Mouse (Mus musculus) T-helper 1 cell (primary cell): ENCODE measurements around the gene Ank2.

Experiments used
- in situ Hi-C: fragments of 300-600 bp; cut with MboI, MseI; formaldehyde crosslinking; loops from one replicate; pipeline ENCODE4 v1.15.1; 2025; ENCODE audit warnings: high pct_unique_total_duplicates

The Ank2 gene

DNA sequence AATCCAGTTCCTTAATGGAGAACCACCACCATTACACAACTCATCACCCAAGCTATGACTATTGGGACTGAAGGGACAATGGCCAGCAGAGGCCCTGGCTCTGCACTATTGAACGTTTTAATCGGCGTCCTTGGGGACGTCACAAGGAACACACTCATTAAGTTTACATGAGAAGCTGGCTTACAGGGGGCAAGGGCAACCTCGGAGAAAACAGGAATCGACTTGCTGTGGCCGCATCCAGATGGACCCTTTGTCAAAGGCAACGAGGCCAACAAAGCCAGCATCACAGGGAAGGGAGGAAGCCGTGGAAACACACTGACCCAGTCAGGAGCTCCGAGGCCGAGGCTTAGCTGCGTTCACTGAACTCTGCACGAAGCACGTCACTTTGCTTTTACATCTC lies 205.1 kb downstream of the Ank2 start:
- in situ Hi-C loops: no loop called here

DNA sequence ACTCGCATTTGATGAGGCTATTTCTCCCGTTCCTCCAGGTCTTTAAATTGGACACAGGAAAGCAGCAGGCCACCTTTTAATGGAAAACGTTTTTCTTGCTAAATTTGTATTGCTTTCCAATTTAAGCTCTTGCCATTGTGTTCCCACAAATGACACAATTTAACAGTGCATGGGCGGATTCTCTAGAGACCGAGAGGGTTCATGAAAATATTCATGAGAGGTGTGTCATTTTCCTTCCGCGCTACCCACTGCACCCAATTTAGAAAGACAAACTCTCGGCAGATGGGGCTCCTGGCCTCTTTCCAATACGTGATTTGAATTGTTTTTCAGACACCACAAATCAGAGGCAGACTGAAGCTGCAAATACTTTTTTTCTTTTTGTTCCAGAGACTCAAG lies 205.7 kb downstream of the Ank2 start:
- in situ Hi-C loops: no loop called here

DNA sequence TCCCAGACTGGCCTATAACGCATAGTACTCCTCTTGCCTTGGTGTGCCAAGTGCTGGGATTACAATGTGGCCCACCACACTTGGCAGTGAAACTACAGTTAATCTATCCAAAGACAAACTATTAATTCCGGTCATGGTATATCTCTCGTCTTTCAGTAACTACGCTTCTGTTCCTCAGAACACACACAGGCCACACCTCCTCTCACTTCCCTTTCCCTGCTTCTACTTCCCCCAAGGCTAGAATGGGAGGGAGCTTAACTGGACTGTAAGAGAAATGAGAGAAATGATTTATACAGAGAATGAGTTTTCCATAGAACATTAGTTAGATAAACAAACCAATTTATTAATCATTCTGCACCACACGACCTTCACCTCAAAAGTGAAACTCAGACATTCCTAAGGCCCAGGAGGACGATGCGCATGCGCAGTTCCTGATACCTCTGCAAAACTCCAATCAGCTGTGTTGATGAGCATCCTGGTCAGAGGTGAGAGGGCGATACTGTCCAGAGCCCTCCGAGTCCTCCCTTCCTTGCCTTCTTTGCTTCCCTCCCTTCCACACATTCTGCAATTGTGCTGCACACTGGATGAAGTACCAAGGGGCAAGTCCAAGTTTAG lies 206.2 kb downstream of the Ank2 start:
- in situ Hi-C loops: no loop called here

DNA sequence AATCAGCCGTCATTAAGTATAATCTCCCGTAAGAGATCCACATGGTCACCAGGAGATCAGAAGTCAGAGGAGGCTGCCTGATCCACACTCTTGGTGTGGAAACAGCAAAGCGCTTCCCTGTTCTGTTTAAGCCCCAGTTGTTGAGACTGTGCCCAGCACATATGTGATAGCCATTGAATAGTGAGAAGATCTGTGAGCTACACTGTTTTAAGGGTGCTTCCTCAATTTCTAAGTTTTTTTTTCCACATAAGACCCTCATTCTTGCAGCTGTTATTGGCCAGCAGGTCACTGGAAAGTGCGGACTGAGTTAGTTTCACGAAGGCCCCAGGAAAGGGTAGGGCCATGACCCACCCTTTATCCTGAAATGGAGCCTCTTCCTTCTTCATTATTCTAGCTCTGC lies 216.9 kb downstream of the Ank2 start:
- in situ Hi-C loops: no loop called here

DNA sequence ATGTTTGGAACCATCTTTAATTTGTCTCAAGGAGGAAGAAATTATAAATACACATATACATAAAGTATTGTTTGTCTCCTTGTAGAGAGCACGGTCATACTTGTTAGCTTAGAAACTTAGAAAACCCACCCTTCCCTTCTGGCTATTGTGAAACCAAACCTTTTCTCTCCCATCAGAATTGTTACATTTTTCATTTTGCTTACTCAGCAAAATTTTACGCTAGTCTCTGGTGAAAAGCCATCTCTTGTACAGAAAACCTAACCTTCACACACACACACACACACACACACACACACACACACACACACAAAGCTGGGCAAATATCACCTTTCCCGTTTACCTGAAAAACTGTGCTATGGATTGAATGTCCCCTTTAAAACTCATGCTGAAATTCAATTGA lies 217.8 kb downstream of the Ank2 start:
- in situ Hi-C loops: no loop called here

DNA sequence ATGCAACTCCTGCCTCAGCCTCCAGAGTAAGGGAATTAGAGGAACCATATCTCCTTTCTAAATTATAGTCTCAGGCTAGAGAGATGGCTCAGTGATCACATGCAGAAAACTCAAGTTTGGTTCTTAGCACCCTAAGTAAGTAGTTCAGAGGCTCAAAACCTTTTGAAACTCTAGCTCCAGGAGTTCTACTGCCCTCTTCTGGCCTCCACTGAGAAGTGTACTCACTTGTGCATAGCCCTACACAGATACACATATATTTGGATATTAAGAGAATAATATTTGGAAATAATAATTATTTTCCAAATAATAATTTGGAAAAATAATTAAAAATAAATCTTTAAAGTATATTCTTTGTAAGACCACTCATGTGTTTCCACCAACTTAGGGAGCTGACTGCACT lies 218.8 kb downstream of the Ank2 start:
- in situ Hi-C loops: no loop called here

DNA sequence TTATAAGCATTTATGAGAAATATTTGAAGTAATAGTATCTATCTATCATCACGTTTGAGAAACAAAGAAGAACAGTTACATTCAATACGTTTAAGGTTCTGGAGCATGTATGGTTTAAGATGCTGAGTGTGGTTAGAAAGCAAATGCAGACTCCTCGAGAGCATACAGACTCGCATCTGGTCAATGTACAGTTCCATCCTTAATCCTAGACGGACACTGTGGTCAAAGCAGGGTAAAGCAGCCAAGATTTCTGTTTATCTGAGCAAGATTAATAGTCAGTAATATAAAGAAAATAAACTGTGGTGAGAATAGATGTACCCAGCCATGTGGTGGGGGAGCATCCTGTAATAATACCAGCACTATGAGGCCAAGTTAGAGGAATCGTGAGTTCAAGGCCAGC lies 223.2 kb downstream of the Ank2 start:
- in situ Hi-C loops: no loop called here

DNA sequence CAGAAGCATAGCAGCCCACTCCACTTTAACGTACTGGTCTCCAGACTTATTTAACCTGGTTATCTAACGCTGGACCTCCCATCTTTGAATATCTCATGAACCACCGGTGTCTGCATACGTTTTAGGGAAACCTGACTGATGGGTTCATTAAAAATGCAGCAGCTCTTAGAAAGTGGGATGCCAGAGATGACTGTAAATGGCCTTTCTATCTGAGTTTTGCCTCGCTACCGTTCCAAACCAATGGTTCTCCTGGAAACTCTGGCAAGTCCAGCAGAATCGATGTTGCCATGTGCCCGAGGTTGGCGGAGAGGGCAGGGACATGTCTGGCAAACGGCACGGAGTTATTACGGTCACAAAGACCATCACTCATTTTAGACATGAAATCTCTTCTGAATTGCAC lies 226.3 kb downstream of the Ank2 start:
- in situ Hi-C loops: no loop called here

DNA sequence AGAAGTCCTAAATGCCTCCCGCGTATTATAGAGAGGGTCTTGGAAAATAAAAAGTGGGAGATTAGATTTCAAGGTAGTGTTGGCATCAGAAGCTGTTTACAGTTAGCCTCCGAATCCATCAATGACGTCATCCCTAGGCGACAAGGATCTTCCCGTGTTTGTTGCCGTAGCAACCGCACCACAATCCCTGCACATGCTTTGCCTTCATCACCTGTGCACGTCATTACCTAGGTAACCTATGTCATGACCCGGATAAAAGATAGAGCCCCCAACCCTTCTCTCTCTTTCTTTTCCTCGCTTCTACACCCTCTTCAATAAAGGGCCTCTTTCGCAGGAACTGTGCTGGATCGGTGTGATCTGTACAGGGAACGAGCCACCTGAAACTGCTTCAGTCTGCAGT lies 229.5 kb downstream of the Ank2 start:
- in situ Hi-C loops: no loop called here

DNA sequence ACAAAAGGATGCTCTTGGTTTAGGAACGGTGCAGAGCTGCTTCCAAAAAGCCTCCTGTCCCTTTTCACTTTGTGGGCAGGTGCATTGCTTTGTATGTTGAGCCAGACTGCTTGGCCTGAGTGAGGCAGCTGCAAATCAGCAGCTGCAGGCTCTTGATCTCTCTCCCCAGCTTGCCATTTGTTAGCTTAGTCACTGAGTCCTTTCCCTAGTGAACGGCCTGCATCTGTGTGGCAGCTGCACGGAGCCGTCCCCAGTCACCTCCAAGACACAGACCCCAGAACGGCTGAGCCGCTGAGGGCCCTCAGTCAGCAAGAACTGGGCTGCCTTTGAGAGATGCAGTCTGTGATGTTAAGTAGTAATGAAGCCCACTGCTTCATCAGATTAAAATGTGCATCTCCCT lies 231.3 kb downstream of the Ank2 start:
- in situ Hi-C loops: no loop called here

DNA sequence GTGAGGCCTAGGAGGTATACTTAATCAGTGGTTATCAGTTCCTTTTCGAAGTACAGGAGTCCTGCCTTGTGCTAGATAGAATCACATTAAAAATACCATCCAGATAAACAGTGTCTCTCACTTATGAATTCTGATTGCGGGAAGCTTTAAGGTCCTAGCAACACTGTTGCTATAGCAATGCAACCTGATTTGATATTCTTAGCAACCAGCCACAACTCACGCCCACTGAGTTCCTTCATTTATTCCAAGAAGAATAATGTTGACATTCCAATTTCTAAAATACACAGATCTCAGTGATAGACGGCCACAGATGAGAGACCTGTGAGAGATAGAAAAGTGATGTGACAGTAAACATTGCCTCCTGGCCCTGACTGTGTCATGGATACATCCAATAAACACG lies 233.4 kb downstream of the Ank2 start:
- in situ Hi-C loops: no loop called here

DNA sequence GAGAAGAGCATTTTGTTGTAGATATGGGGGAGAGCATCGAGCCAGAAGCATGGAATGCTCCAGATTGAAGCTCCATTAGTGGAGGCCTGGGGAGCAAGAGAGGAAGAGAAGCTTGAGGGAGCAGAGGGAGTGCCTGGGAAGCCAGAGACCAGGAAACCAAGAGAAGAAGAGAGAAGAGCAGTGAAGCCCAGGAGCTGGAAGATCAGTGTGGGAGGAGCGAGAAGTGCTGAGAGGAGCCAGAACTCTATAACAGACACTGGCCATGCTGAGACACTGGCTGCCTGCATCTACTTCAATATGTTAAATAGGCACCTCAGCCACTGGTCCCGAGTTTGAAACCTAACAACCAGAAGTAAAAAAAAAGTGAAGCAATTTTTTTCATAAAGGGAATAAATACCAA lies 234.0 kb downstream of the Ank2 start:
- in situ Hi-C loops: no loop called here

DNA sequence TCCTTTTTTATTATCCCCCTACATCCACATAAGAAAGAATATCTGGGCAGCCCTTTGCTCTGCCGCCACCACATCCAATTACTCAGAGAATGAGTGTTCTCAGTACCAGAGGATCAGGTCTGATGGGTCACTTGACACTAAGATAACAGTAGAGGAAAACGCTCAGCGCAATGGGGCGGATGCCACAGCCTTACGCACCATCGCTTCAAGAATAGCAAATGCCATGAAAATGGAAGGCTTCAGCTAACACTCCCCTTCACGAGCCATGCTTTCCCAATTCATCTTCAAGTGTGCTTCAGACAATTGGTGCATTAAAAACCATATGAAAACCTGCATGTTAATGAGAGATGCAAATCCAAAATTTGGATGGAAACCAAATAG lies 238.4 kb downstream of the Ank2 start:
- in situ Hi-C loops: no loop called here

DNA sequence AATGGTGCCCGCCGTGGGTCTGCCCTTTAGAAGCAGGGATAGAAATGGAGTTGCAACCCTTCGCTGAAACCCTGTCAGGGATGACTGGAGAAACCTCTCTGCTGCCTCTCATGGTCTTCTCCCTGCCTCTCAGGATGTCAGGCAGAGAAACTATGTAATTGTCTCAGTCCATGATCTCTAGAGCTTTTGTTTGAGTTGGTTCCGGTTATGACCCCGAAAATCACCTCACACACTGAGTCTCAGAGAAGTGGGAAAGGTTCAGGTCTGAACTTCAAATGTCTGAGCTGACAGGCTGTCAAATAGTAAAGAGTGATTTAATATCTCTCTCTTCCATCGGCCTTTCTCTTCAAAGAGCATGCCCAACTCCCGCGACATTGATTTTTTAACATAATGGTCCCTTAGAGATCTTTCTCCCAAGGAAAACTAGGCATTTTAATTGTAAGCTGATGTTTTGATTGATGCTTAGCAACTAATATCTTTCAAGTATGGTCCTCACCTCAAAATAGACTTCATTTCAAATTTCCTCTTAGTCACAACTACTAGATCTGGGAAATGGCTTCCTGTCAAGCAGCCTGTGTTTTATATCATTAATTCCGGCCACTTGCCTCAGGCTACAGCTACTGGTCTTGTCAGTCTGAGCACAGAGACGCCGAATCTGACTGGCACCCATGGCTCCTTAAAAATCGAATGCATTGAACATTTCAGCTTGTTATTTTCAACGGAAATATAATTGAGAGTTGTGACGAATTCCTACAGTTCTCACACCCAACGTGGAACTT lies 239.0 kb downstream of the Ank2 start:
- in situ Hi-C loops: no loop called here

DNA sequence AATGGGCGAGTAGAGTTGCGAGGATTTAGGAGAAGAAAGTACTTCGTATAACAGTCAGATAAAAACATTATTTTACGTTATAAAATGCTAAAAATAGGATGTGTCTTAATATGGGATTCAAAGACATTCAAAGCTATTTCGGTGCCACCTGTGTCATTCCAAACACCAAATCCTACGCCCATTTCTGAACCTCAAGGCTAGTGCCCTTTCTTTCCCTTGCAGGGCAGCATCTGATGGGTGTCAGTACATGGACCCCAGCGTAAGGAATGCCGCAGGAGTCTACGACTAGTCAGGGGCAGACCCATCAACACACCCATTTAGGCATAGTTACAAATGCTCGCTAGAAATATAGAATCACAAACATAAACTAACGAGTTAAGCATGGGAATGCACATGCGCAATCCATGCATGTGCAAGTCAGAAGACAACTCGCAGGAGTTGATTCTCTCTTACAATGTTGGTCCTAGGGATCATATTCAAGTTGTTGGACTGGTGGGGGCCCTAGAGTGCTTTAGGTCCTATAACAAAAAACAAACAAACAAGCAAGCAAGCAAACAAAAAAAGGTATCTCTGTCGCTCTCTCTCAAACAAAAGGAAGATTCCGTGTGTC lies 240.6 kb downstream of the Ank2 start:
- in situ Hi-C loops: no loop called here

DNA sequence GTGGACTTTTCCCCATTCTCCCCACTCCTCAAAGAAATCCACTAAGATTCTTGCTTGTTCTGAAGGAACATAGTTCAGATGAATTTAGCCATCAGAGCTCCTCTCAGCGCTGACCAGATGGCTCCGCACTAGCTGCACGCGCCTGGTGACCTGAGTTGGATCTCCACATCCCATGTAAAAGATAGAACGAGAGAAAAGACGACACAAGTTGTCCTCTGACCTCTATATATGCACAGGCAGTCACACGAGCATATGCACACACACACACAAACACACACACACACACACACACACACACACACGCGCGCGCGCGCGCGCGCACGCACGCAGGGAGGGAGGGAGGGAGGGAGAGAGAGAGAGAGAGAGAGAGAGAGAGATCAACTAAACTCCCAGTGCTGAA lies 241.2 kb downstream of the Ank2 start:
- in situ Hi-C loops: no loop called here

DNA sequence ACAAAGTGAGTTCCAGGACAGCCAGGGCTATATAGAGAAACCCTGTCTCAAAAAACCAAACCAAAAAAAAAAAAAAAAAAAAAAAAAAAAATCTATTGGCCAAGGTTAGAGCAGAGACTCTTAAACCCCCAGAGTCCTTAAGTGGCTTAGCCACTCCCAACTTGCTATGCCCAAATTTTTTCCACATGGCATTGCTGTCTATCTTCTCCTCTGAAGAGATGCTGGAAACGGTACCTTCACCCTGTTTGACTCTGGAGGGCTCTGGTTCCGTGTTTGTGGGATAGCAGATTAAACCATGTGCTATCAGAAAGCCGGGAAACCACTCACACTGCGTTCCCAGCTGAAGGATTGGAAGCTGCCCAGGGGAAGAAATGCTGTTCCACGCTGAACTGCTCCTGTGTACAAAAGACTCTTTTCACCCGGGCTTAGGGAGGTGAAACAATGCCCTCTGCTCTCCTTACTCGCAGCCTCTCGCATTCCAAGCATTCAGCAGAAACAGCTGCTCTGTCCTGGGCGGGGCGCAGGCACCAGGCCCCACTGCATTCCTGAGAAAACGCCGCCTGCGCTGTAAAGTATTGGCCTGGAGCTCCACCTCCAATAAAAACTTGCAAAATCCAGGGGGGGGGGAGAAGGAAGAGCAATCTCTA lies 241.7 kb downstream of the Ank2 start:
- in situ Hi-C loops: no loop called here

DNA sequence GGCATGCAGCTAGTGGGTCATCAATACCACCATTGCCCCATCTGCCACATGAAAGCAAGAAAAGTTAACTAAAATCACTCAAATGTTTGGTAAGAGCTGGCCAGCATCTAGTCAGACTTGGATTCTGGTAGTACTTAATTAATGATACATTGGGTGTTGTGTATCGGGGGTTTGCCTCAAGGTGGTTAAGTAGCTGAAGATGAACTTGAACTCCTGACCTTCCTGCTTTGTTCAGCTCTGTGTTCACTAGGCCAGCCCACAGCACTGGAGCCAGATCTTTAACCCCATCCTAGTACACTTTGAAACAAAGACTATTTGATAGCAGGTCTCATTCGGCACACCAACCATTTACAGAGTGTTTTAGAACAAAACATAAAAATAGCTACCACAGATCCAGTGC lies 242.5 kb downstream of the Ank2 start:
- in situ Hi-C loops: no loop called here

DNA sequence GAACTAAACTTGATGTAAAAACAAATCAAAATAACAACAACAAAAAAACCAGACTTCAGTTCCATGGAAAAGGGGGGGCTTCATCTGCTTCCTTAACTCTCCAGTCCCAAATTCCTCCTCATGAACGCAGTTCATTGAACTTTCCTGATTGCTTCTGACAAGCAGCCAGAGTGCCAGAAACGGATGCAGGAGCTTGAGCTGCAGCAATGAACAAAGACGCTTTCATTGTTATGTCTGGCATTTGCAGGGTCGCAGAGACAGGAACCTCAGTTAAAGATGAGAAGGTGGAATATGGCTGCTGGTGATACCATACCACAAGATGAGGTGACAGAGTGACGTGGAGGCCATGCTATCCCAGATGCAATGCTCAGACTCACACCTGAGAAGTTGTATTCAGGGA lies 248.2 kb downstream of the Ank2 start:
- in situ Hi-C loops: no loop called here

DNA sequence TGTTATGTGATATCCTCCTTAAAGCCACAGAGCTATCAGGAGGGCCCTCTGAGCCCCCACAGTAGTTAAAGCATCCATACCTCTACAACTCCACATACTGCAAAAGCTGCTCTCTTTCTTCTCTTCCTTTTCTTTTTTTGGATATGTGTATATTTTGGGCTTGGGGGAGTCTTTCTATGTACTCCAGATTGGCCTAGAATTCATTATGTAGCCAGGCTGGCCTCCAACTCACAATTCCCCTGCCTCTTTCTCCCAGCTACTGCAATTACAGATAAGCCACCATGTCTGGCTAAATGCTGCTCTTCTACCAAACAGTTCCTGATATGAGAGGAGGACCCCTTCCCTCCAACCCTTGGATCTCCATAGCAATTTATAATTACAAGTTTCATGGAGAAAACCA lies 250.5 kb downstream of the Ank2 start:
- in situ Hi-C loops: no loop called here

DNA sequence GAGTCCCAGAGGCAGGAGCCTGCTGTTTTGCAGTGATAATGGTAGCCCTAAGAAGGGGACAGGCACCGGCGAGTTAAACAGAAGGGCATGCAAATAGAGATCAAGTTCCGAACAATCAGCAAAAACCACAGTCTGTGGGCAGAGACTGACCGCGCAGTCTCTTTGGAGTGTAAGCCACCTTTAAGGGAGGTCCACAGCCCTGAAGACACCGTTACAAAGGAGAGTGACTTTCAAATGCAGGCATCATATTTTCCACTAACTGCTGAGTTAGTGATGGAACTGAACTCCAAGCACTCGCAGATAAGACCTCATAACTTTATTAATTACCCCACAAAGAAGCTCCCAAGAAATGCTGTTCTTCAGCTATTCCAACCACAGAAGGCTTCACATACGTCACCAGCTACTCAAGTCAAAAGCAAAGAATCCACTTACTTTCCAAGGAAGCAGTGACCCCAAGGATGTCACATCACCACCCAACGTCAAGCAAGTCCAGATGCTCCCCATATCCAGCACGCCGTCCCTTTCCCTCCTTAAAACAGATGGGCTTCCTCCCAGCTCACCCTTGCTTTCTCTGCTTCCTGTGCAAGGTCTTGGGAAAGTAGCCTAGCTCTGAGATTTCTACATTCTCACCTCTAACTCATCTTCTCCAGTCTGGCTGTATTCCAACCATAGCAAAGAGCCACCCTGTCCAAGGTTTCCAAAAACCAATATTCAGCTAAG lies 252.0 kb downstream of the Ank2 start:
- in situ Hi-C loops: no loop called here

DNA sequence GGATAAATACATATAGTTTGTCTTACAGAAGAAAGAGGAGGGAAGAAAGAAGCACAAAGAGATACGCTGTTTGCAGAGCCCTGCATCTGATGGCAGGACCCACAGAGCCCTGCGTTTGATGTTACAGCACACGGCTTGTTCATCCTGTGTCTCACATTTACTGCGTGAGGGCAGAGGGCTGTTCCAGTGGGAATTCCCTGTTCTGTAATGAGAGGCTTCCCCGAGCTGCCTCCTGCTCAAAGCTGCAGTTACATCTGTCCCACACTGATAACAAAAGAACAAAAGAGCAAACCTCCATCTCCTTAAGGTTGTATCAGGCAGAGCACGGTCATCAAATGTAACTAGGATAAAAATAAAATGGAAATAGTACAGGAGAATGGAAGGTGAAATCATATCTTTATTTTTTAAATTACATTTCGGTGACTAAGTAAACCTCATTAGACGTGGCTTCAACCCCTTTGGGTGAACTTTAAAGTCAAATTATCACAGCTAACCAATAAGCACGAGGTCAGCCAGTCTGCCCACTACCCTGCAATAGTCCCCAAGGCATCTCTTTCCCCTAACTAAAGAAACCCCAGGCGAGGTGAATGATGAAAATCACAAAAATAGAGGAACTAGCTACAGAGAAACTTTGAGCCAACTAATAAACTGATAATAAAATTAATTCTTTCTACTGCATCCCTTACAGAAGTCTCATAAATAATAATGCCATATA lies 255.1 kb downstream of the Ank2 start:
- in situ Hi-C loops: no loop called here
